Mouse (Mus musculus) hindbrain, embryonic 16.5 days (tissue): ENCODE data around the gene Rabgap1l. TPM values are rescaled to one million over a fixed set of nuclear protein-coding genes. Genes with fewer than 3 reads are reported as not detected.
A peak's percentile ranks its signal among the peaks of the same experiment; 100 is the strongest.

Experiments
- ATAC-seq: fragments of 200-750 bp; cut with Nextera tagmentation; 2 replicates; pipeline ENCODE4 v1.8.0; 2017; ENCODE audit warnings: moderate TSS enrichment, moderate library complexity
- H3K27ac ChIP-seq: fragments of 300-500 bp; sonication (generic); 2 replicates; pipeline ENCODE4 v1.5.1; 2014; ENCODE audit warnings: low read depth, mild to moderate bottlenecking, control low read depth, low read length, moderate library complexity
- H3K27me3 ChIP-seq: fragments of 300-500 bp; sonication (generic); replicated peaks from 2 replicates; pipeline ENCODE4 v1.6.1; 2014; ENCODE audit warnings: low read length; ENCODE audit not compliant: control insufficient read depth, insufficient read depth
- H3K36me3 ChIP-seq: fragments of 300-500 bp; sonication (generic); 2 replicates; pipeline ENCODE4 v1.6.1; 2014; ENCODE audit warnings: mild to moderate bottlenecking, low read length, moderate library complexity, mixed read lengths; ENCODE audit not compliant: control insufficient read depth, insufficient read depth
- H3K4me1 ChIP-seq: fragments of 300-500 bp; sonication (generic); 2 replicates; pipeline ENCODE4 v1.6.1; 2014; ENCODE audit warnings: low read depth, low read length; ENCODE audit not compliant: control insufficient read depth, insufficient read depth
- H3K4me2 ChIP-seq: fragments of 300-500 bp; sonication (generic); 2 replicates; pipeline ENCODE4 v1.6.1; 2014; ENCODE audit warnings: mild to moderate bottlenecking, low read length, control low read depth, moderate library complexity
- H3K4me3 ChIP-seq: fragments of 300-500 bp; sonication (generic); 2 replicates; pipeline ENCODE4 v1.5.1; 2014; ENCODE audit warnings: mild to moderate bottlenecking, low read length, control low read depth, moderate library complexity
- H3K9ac ChIP-seq: fragments of 300-500 bp; sonication (generic); 2 replicates; pipeline ENCODE4 v1.6.1; 2014; ENCODE audit warnings: low read depth, mild to moderate bottlenecking, control low read depth, low read length, moderate library complexity
- H3K9me3 ChIP-seq: fragments of 300-500 bp; sonication (generic); 2 replicates; pipeline ENCODE4 v1.6.1; 2014; ENCODE audit warnings: mild to moderate bottlenecking, low read length, moderate library complexity; ENCODE audit not compliant: control insufficient read depth
- WGBS: fragments of 180-500 bp; shearing (Covaris S2); extraction: QIAGEN DNeasy Blood & Tissue Kit; methylation state at CpG from one replicate; pipeline ENCODE4 v1.1.7; 2014; 5-methylcytosine and 5-hydroxymethylcytosine counted together
- polyA plus RNA-seq: library from polyadenylated mRNA; unstranded; fragments of >200 nt; fragmentation: Nextera tagmentation; extraction: Ambion mirVana; gene quantifications from 2 replicates; pipeline ENCODE4 v1.2.1, GENCODE M21; 2015

Gene Rabgap1l
- polyA plus RNA-seq, 1 experiment from 2014 or later, result 30.0 TPM

DNA sequence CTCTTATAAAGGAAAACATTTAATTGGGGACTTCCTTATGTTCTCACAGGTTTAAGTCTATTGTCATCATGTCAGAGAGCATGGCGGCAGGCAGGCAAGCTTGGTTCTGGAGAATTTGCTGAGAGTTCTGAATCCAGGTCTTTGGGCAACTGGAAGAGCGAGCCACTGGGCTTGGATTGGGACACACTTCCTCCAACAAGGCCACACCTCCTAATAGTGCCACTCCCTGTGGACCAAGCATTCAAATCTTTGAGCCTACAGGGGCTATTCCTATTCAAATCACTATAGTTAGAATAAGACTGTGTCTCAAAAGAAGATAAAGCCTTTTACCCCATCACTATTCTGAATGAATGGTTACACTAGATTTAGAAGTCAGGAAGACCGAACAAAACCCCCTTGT, 575.1 kb downstream of the Rabgap1l start:
- no peak overlapping the region for H3K9ac ChIP-seq
- H3K27me3 ChIP-seq, result no peaks in the 10 kb centered on the region
- 87% methylated on average over 3 of the region's 3 CpGs for WGBS
- H3K36me3 ChIP-seq, result peaks cover 2% of the 10 kb centered on the region; the same call in 1 of the 2 replicates
- H3K9me3 ChIP-seq, result no peaks in the 10 kb centered on the region
- H3K4me1 ChIP-seq, result peaks cover 3% of the 10 kb centered on the region
- no peak overlapping the region for H3K4me2 ChIP-seq
- no peak overlapping the region for H3K4me3 ChIP-seq
- H3K27ac ChIP-seq, result no peak overlapping the region
- no peak for ATAC-seq

DNA sequence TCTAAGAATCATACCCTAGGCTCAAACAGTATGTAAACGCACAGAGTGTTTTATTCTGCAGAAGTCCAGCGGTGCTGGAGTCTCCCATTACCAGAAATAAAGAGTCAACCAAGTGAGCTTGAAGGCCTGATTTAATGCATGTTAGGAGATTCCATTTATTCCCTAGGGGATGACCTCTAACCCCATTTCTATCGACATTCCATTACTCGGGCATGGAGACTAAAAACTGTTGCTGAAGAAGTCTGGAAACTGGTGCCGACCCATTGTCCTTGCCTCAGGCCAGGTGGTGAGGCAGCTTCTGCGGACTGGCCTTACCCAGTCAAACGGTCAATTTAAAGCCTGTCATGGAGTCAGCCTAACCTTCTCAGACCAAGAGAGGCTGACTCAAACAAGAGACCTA, 578.8 kb downstream of the Rabgap1l start:
- peaks cover 20% of the 10 kb centered on the region for H3K4me1 ChIP-seq
- H3K4me3 ChIP-seq, result no peak overlapping the region
- H3K36me3 ChIP-seq, result no peaks in the 10 kb centered on the region
- ATAC-seq, result no peak
- no peak overlapping the region for H3K9ac ChIP-seq
- no peak overlapping the region; the same call in 1 of the 2 replicates for H3K27ac ChIP-seq
- 61% methylated on average over 7 of the region's 7 CpGs for WGBS
- H3K27me3 ChIP-seq, result no peaks in the 10 kb centered on the region
- no peaks in the 10 kb centered on the region for H3K9me3 ChIP-seq
- H3K4me2 ChIP-seq, result peak overlapping the region; percentile 75; the same call in 1 of the 2 replicates

- Histone ChIP-seq H3K9me3 (no peaks in the 10 kb centered on the region), H3K27me3 (no peaks in the 10 kb centered on the region), H3K9ac (peak within 1 kb of the TSS; percentile 96), H3K4me2 (peak within 1 kb of the TSS; percentile 84), H3K4me1 (peaks cover 20% of the 10 kb centered on the region), H3K36me3 (no peaks in the 10 kb centered on the region), H3K27ac (peak within 1 kb of the TSS; percentile 99), H3K4me3 (peak within 1 kb of the TSS; percentile 93)
- under 1% methylated on average over 67 of the region's 76 CpGs for WGBS
- ATAC-seq, result peak; percentile 98
These were observed 580.0 kb downstream of the Rabgap1l start, which contains the start of gene Cacybp for GRCm38 (mm10) chr1:160212703-160213669. TSS of gene Cacybp (minus strand) at chr1:160212875.

DNA sequence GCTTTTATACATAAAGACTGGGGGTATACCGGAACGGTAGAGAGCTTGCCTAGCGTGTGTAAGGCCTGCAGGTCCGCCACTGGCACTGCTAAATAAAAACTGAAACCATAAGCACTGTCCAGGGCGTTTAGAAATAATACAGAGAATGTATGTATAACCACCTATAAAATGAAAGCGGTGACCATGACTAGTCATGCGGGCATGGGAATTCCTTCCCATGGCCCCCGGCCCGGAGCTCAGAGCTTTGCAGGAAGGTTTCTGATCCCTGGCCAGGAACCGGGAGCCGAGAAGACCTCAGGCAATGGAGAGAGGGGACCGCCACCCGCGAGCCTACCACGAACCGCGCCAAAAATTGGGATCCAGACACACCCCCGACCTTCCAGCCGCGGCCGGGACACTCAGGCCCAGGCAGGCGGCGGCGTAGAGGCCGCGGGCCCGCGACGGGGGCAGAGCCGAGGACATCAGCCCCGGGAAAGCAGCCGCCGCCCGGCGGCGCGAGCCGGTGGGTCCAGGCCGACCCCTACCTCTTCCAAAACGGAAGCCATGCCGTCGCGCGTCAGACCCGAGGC, 580.8 kb downstream of the Rabgap1l start:
- peak overlapping the region; percentile 91 for H3K27ac ChIP-seq
- H3K9ac ChIP-seq, result peak overlapping the region; percentile 96
- no peaks in the 10 kb centered on the region for H3K27me3 ChIP-seq
- 0 out of 2 replicates have a peak, but pooled peaks cover 7% of the 10 kb centered on the region for H3K36me3 ChIP-seq
- peak; percentile 70 for ATAC-seq
- peak overlapping the region; percentile 93 for H3K4me3 ChIP-seq
- no peaks in the 10 kb centered on the region for H3K9me3 ChIP-seq
- 0% methylated on average over 45 of the region's 45 CpGs for WGBS
- peaks cover 20% of the 10 kb centered on the region for H3K4me1 ChIP-seq
- H3K4me2 ChIP-seq, result peak overlapping the region; percentile 84

DNA sequence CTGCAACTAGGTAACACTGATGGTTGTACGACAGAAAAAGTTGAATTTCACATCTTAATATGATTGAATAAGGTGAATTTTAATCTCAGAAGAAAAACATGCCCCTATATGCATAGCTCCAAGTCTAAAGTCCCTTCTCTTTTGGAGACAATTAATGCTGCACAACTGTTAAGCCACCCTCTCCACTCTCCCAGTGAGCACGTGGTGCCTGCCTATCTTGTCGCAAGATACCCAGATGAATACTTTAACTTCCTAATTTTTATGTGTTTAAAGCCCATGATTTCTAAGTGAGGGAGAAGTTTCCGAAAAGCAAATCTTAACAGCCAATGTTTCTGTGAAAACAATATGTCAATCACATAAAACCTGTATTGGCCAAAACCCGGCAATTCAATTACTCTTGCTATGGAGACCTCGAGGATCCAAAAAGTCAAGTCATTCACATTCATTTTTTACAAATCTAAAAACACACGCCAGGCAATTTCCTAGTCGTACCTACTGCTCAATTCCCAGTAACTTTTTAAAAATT, 581.4 kb downstream of the Rabgap1l start:
- Histone ChIP-seq H3K27me3 (no peaks in the 10 kb centered on the region), H3K4me1 (peaks cover 20% of the 10 kb centered on the region), H3K4me2 (peak overlapping the region; percentile 84), H3K9me3 (no peaks in the 10 kb centered on the region), H3K4me3 (peak overlapping the region; percentile 93), H3K27ac (peak overlapping the region; percentile 91), H3K36me3 (peaks cover 9% of the 10 kb centered on the region; the same call in 1 of the 2 replicates), H3K9ac (peak overlapping the region; percentile 96)
- 2% methylated on average over 8 of the region's 8 CpGs for WGBS
- no peak for ATAC-seq

DNA sequence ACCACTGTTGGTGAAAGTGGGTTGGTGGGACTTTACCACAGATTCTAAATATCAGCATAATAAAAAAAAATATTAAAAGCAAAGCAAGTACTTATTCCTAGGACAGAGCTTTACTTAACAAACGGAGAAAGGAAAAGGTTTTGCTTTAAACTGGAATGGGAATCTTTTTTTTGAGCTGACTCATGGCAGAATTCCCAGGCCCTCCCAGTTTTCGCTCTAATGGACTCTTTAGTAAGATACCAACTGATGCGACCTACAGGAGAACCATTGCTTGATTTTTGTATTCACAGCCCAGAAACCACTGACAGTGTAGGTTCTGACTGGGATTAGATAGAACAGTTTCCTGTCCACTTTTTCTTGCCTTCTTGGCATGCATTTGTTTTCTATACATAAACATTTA, 582.4 kb downstream of the Rabgap1l start:
- 51% methylated on average over 3 of the region's 3 CpGs for WGBS
- H3K9ac ChIP-seq, result no peak overlapping the region
- no peak for ATAC-seq

GRCm38 (mm10) chr1:160209844-160210243, 583.2 kb downstream of the Rabgap1l start:
- no peak overlapping the region for H3K4me3 ChIP-seq
- H3K9ac ChIP-seq, result no peak overlapping the region
- peaks cover 22% of the 10 kb centered on the region for H3K36me3 ChIP-seq
- no peak for ATAC-seq
- no peaks in the 10 kb centered on the region for H3K27me3 ChIP-seq
- 19% methylated on average over 2 of the region's 2 CpGs for WGBS
- H3K27ac ChIP-seq, result no peak overlapping the region
- no peak overlapping the region for H3K4me2 ChIP-seq
- H3K4me1 ChIP-seq, result peaks cover 20% of the 10 kb centered on the region
- no peaks in the 10 kb centered on the region for H3K9me3 ChIP-seq

More for the DNA sequence above, 582.4 kb downstream of the Rabgap1l start:
- Histone ChIP-seq H3K27ac (no peak overlapping the region), H3K4me3 (peak overlapping the region; percentile 93), H3K9me3 (no peaks in the 10 kb centered on the region), H3K4me1 (peaks cover 20% of the 10 kb centered on the region), H3K4me2 (peak overlapping the region; percentile 84), H3K27me3 (no peaks in the 10 kb centered on the region), H3K36me3 (peaks cover 15% of the 10 kb centered on the region)

GRCm38 (mm10) chr1:160205486-160205885, 587.5 kb downstream of the Rabgap1l start:
- no peaks in the 10 kb centered on the region for H3K27me3 ChIP-seq
- no peak overlapping the region for H3K4me2 ChIP-seq
- H3K9ac ChIP-seq, result no peak overlapping the region
- no peak overlapping the region for H3K27ac ChIP-seq
- H3K4me3 ChIP-seq, result no peak overlapping the region
- no peak for ATAC-seq
- peaks cover 8% of the 10 kb centered on the region for H3K4me1 ChIP-seq
- H3K9me3 ChIP-seq, result no peaks in the 10 kb centered on the region
- H3K36me3 ChIP-seq, result peaks cover 41% of the 10 kb centered on the region

DNA sequence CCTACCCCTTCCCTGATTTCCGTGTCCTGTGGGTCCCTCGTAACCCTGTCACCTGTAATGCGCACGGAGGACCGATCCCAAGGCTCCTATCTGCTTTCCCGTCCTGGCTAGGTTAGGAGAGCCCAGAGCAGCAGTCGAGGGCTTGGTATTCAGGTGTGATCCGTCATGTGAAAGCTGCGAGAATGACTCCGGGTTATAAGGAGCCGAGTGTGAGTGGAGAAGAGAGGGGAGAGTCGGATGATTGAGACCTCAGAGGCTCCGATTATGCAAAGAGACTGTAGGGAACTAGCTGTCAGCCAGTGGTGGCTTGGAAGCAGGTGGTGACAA, 597.7 kb downstream of the Rabgap1l start:
- WGBS, result under 1% methylated on average over 13 of the region's 13 CpGs

More for the DNA sequence above, 597.7 kb downstream of the Rabgap1l start:
- H3K4me1 ChIP-seq, result peaks cover 2% of the 10 kb centered on the region; the same call in 1 of the 2 replicates
- no peaks in the 10 kb centered on the region for H3K9me3 ChIP-seq
- H3K36me3 ChIP-seq, result peaks cover 2% of the 10 kb centered on the region; the same call in 1 of the 2 replicates
- no peaks in the 10 kb centered on the region for H3K27me3 ChIP-seq
- H3K27ac ChIP-seq, result peak overlapping the region; percentile 84
- peak overlapping the region; percentile 83 for H3K9ac ChIP-seq
- ATAC-seq, result no peak; the same call in 1 of the 2 replicates
- peak overlapping the region; percentile 80 for H3K4me3 ChIP-seq
- H3K4me2 ChIP-seq, result peak overlapping the region; percentile 75
